Mouse (Mus musculus) hindbrain, postnatal 0 days (tissue): ENCODE data around the gene Agxt2. TPM values are rescaled to one million over a fixed set of nuclear protein-coding genes. Genes with fewer than 3 reads are reported as not detected.

Experiments used
- ATAC-seq: fragments of 200-750 bp; cut with Nextera tagmentation; 2 replicates; pipeline ENCODE4 v1.8.0; 2017; ENCODE audit warnings: mild to moderate bottlenecking, moderate TSS enrichment, moderate library complexity
- DNase-seq: peaks from one replicate; pipeline ENCODE4 v3.0.0-alpha.2; 2015; ENCODE audit warnings: low spot score
- H3K27ac ChIP-seq: fragments of 300-500 bp; sonication (generic); 2 replicates; pipeline ENCODE4 v1.5.1; 2014; ENCODE audit warnings: mild to moderate bottlenecking
- H3K27me3 ChIP-seq: fragments of 300-500 bp; sonication (generic); 2 replicates; pipeline ENCODE4 v1.6.1; 2014; ENCODE audit warnings: low read length, mixed read lengths; ENCODE audit not compliant: insufficient read depth
- H3K36me3 ChIP-seq: fragments of 300-500 bp; sonication (generic); 2 replicates; pipeline ENCODE4 v1.6.1; 2014; ENCODE audit warnings: low read length, mixed read lengths; ENCODE audit not compliant: insufficient read depth
- H3K4me1 ChIP-seq: fragments of 300-500 bp; sonication (generic); 2 replicates; pipeline ENCODE4 v1.6.1; 2014; ENCODE audit warnings: antibody characterized with exemption, low read length, mixed read lengths; ENCODE audit not compliant: insufficient read depth
- H3K4me2 ChIP-seq: fragments of 300-500 bp; sonication (generic); 2 replicates; pipeline ENCODE4 v1.6.1; 2014; ENCODE audit warnings: low read depth, mild to moderate bottlenecking, low read length, moderate library complexity, mixed read lengths
- H3K4me3 ChIP-seq: fragments of 300-500 bp; sonication (generic); 2 replicates; pipeline ENCODE4 v1.5.1; 2014; ENCODE audit warnings: low read length
- H3K9ac ChIP-seq: fragments of 300-500 bp; sonication (generic); replicated peaks from 2 replicates; pipeline ENCODE4 v1.6.1; 2014; ENCODE audit warnings: mild to moderate bottlenecking, low read length, moderate library complexity, mixed read lengths
- H3K9me3 ChIP-seq: fragments of 300-500 bp; sonication (generic); 2 replicates; pipeline ENCODE4 v1.6.1; 2016; ENCODE audit warnings: low read length, mixed read lengths
- CTCF ChIP-seq: IDR thresholded peaks from 2 replicates; pipeline ENCODE4 v1.5.1; 2016; ENCODE audit warnings: antibody characterized with exemption, control low read depth, low read depth
- WGBS: fragments of 180-500 bp; shearing (Covaris S2); extraction: QIAGEN DNeasy Blood & Tissue Kit; methylation state at CpG from one replicate; pipeline ENCODE4 v1.1.7; 2014; 5-methylcytosine and 5-hydroxymethylcytosine counted together
- polyA plus RNA-seq: library from polyadenylated mRNA; unstranded; fragments of >200 nt; fragmentation: Nextera tagmentation; extraction: Ambion mirVana; gene quantifications from 2 replicates; pipeline ENCODE4 v1.2.1, GENCODE M21; 2015
- total RNA-seq: library from RNA; depleted of rRNA; stranded (reverse); fragments of >200 nt; gene quantifications from 2 replicates; pipeline ENCODE4 v1.2.3, GENCODE M21; 2014

The Agxt2 gene
- total and polyA plus RNA-seq, 2 experiments from 2014 or later: not detected

DNA sequence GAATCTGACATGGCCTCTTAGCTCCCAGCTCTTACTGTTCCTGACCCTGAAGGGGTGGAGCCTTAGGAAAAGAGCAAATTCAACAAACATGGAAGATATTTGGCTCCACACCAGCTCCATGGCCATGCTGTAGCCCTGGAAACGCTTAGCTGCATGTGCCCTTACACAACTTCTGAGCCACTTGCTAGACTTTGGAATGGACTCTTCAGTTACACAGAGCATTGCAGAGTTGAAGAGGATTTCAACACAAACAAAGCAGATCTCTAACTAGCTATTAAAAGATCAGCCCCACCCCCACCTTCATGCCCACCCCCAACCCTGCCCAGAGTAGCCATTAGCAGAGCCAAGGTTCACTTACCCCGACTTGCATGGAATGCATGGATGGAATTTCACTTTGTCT, 41.5 kb downstream of the Agxt2 start:
- ATAC-seq (0 out of 2 replicates have a peak, but pooled peaks have one; percentile 29), DNase-seq (no peak)
- Histone ChIP-seq H3K27me3 (no peaks in the 10 kb centered on the region), H3K27ac (no peak overlapping the region), H3K36me3 (no peaks in the 10 kb centered on the region), H3K4me1 (no peaks in the 10 kb centered on the region), H3K9me3 (no peaks in the 10 kb centered on the region), H3K4me3 (no peak overlapping the region), H3K9ac (no peak overlapping the region), H3K4me2 (no peak overlapping the region)
- WGBS: 74% methylated on average over 2 of the region's 2 CpGs
- TF ChIP-seq CTCF: no peak

DNA sequence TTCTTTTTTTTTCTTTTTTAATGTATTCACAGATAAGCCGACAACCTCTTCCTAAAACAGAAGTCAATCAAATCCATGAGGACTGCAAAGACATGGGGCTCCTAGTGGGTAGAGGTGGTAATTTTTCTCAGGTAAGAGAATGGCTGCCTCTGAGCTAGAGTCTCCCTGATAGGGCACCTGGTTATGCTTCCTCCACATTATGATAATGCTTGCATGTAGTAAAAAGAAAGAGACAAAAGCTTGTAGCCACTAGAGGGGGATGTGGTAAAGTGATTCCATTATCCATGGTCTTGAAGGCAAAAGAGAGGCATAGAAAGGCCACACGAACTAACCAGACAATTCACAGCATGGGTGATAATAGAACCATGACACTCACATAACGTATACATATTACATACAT, 42.1 kb downstream of the Agxt2 start:
- WGBS: 34% methylated on average over 3 of the region's 3 CpGs
- no peak overlapping the region for H3K4me3 ChIP-seq
- TF ChIP-seq CTCF: peak; percentile 45
- H3K4me1 ChIP-seq: no peaks in the 10 kb centered on the region
- H3K9me3 ChIP-seq: no peaks in the 10 kb centered on the region
- no peak overlapping the region for H3K4me2 ChIP-seq
- no peak overlapping the region for H3K27ac ChIP-seq
- H3K36me3 ChIP-seq: no peaks in the 10 kb centered on the region
- DNase-seq (peak; percentile 41), ATAC-seq (peak; percentile 51; the same call in 1 of the 2 replicates)
- no peak overlapping the region for H3K9ac ChIP-seq
- H3K27me3 ChIP-seq: no peaks in the 10 kb centered on the region

DNA sequence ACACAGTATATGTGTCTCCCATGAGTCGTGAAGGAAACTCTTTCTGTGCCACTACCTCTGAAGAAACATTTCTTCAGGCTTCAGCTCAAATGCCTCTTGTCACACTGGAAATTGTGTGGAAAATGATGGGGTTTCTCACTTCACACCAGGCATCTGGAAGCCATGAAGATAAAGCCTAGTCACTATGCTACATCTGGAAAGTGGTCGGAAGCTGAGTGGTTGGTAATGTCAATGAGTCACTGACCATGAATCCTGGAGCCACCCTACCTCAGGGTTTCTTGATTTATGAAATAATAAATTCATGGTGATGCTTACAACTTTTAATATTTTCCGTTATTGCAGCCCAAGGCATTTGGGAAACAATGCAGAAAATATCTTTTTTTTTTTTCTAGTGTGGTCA, 51.5 kb downstream of the Agxt2 start:
- no peaks in the 10 kb centered on the region for H3K36me3 ChIP-seq
- H3K27me3 ChIP-seq: no peaks in the 10 kb centered on the region
- no peak for ATAC-seq
- H3K9ac ChIP-seq: no peak overlapping the region
- H3K27ac ChIP-seq: no peak overlapping the region
- no peak for TF ChIP-seq CTCF
- no peak overlapping the region for H3K4me3 ChIP-seq
- DNase-seq: no peak
- WGBS: 91% methylated on average over 3 of the region's 3 CpGs
- no peak overlapping the region for H3K4me2 ChIP-seq
- no peaks in the 10 kb centered on the region for H3K4me1 ChIP-seq
- H3K9me3 ChIP-seq: no peaks in the 10 kb centered on the region

DNA sequence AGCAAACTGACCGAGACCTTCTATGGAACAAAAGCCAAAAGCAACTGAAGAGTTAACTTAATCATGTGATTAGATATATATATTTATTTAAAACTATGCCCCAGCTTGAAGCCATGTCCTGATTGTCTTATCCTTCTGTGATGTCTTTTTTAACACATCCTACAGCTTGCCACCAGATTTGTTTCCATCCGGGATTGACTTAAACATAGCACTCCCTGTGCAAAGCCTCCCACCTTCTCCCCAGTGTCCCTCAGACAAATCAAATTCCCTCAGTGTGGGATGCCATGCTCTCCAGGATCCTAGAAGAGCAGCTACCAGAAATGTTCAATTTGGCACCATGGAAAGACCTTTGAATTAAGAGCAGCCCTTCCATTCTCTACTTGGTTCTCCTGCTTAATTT, 52.5 kb downstream of the Agxt2 start:
- no peaks in the 10 kb centered on the region for H3K27me3 ChIP-seq
- H3K27ac ChIP-seq: no peak overlapping the region
- TF ChIP-seq CTCF: no peak
- no peaks in the 10 kb centered on the region for H3K36me3 ChIP-seq
- H3K9me3 ChIP-seq: no peaks in the 10 kb centered on the region
- H3K9ac ChIP-seq: no peak overlapping the region
- H3K4me1 ChIP-seq: no peaks in the 10 kb centered on the region
- DNase-seq (no peak), ATAC-seq (no peak)
- 90% methylated on average over 2 of the region's 2 CpGs for WGBS
- H3K4me2 ChIP-seq: no peak overlapping the region
- H3K4me3 ChIP-seq: no peak overlapping the region

DNA sequence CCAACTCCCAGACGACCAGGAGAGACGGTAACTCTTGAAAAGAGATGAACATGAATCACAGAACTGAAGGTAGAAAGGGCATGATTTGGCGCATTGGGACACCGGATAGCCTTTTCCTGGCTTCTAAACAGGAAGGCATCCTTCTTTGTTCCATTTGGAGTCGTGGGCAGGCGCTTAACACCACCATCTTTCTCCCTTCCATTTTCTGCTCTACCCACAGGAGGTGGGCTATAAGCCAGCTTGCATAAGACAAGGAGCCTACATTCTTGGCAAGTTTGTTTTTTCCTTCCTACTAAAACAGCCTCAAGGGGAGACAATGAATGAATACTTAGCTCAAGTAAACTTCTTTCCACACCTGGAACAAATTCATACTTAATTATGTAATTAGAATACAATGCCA, 55.3 kb downstream of the Agxt2 start:
- DNase-seq: no peak
- no peak overlapping the region for H3K9ac ChIP-seq
- no peak for TF ChIP-seq CTCF
- H3K4me2 ChIP-seq: no peak overlapping the region
- no peaks in the 10 kb centered on the region for H3K4me1 ChIP-seq
- no peak overlapping the region for H3K4me3 ChIP-seq
- H3K36me3 ChIP-seq: no peaks in the 10 kb centered on the region
- 84% methylated on average over 6 of the region's 6 CpGs for WGBS
- H3K27me3 ChIP-seq: no peaks in the 10 kb centered on the region
- ATAC-seq: no peak
- H3K9me3 ChIP-seq: no peaks in the 10 kb centered on the region
- H3K27ac ChIP-seq: no peak overlapping the region

DNA sequence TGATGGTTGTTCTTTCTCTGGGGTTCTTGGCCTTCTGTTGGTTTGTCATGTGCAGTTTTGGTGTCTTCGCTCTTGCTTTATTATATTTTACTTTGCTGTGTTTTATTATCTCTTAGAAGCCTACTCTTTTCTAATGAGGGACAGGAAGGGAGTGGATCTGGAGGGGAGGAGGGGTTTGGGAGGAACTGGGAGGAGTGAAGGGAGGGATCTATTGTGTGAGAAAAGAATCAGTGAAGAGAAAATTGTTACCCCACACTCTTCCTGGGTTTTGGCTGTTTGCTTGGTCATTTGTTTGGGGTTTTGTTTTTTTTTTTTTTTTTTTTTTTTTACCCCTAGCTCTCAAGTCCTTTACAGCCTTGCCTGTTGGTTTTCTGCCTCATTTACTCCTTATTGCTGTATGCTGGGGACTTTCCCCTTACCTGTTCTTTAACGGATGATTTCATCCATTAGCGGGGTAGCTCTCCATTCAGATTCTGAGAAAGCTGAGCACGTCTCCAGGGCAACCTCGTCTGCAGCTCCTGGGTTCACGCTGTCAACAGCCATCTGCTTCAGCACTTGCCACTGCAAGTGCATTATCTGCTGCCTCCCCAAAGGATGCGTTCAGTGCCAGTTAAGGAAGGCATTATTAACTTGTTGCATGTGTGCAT, 62.9 kb downstream of the Agxt2 start:
- Histone ChIP-seq H3K27ac (no peak overlapping the region), H3K9ac (no peak overlapping the region), H3K4me1 (no peaks in the 10 kb centered on the region), H3K36me3 (no peaks in the 10 kb centered on the region), H3K9me3 (no peaks in the 10 kb centered on the region), H3K27me3 (no peaks in the 10 kb centered on the region), H3K4me3 (no peak overlapping the region), H3K4me2 (no peak overlapping the region)
- WGBS: 15% methylated on average over 7 of the region's 7 CpGs
- DNase-seq (peak; percentile 68), ATAC-seq (peak; percentile 81)
- no peak for TF ChIP-seq CTCF

DNA sequence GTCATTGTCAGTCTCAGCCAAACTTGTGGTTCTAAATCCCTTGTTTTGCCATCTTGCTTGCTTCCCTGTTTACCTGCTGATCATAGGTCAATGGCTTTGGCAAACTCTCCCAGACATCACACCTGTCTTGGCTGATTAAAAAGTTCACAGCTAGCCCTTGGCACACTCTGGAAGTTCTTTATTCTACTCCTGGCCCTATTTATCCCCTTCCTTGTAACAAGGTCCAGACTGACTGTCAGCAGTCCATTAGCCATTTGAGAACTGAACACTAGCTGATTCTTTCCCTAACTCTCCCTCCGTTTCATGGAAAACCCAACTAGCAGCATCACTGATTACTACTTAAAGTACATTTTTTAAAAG, 63.4 kb downstream of the Agxt2 start:
- no peaks in the 10 kb centered on the region for H3K9me3 ChIP-seq
- H3K4me3 ChIP-seq: no peak overlapping the region
- no peak overlapping the region for H3K4me2 ChIP-seq
- no peaks in the 10 kb centered on the region for H3K4me1 ChIP-seq
- ATAC-seq (no peak; the same call in 1 of the 2 replicates), DNase-seq (no peak)
- no peaks in the 10 kb centered on the region for H3K27me3 ChIP-seq
- 19% methylated on average over 1 of the region's 1 CpGs for WGBS
- H3K9ac ChIP-seq: no peak overlapping the region
- no peaks in the 10 kb centered on the region for H3K36me3 ChIP-seq
- no peak for TF ChIP-seq CTCF
- H3K27ac ChIP-seq: no peak overlapping the region
